In the genomic region with DNA sequence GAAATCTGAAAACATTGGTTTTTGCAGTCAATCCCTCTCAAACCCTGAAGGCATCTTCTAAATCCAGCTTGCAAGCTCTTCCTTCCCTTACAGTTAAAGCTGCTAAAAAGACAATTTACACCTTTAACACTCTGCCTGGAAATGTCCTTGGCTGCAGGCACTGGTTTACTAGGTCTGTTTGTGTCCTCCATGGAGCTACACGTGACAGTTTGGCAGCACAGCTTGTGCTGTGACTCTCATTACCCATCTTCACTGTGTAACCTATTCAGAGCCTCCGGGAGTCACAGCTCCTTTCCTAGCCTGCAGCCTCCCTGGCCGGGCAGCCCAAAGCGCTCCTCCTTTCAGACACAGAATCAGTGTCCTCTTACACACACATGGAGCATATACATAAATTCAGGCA, we compare ENCODE assay signal across 18 mouse cellular contexts. TPM values are rescaled to one million over a fixed set of nuclear protein-coding genes. Genes with fewer than 3 reads are reported as not detected.
DNase-seq lines count a peak whose midpoint lies in the region; ATAC-seq and TF ChIP-seq lines count a peak whose summit lies in the region.
"Had no signal": no experiment of that assay in that cellular context is flagged by ENCODE, and none has a peak within 500 bp of the region (broad histone marks: within the 10 kb centered on the region; RNA-seq: fewer than 3 reads in every experiment).

No protein-coding gene starts in this region.

- no peaks in the 10 kb centered on the region for H3K27me3 ChIP-seq in kidney, embryonic 16.5 days (ENCODE audit: insufficient read depth, low read length)
- no peaks in the 10 kb centered on the region for H3K27me3 ChIP-seq in intestine, embryonic 16.5 days (replicated peaks; ENCODE audit: control insufficient read depth, insufficient read depth, low read length)
- H3K27me3 ChIP-seq: limb, embryonic 15.5 days; liver, embryonic 15.5 days had no signal

- no peak overlapping the region for H3K27ac ChIP-seq in gastrocnemius, adult 2 months
- no peak overlapping the region for H3K27ac ChIP-seq in kidney, embryonic 16.5 days (ENCODE audit: low read length)
- H3K27ac ChIP-seq in layer of hippocampus, adult 2 months = peak overlapping the region; percentile 51; the same call in 1 of the 2 replicates
- H3K27ac ChIP-seq in intestine, embryonic 16.5 days (ENCODE audit: low read length) = no peak overlapping the region
- H3K27ac ChIP-seq: embryonic facial prominence, embryonic 10.5 days; hindbrain, embryonic 14.5 days; limb, embryonic 15.5 days; liver, embryonic 15.5 days; macrophage; midbrain, embryonic 10.5 days had no signal

- no peak overlapping the region for H3K4me3 ChIP-seq in gastrocnemius, adult 2 months
- no peak overlapping the region for H3K4me3 ChIP-seq in kidney, embryonic 16.5 days (ENCODE audit: low read length)
- no peak overlapping the region for H3K4me3 ChIP-seq in layer of hippocampus, adult 2 months
- no peak overlapping the region for H3K4me3 ChIP-seq in intestine, embryonic 16.5 days (ENCODE audit: low read length)
- H3K4me3 ChIP-seq: embryonic facial prominence, embryonic 10.5 days; limb, embryonic 15.5 days; liver, embryonic 15.5 days; midbrain, embryonic 10.5 days had no signal

- whole genome bisulfite sequencing in kidney, embryonic 16.5 days = 88% methylated on average over 4 of the region's 4 CpGs
- 87% methylated on average over 4 of the region's 4 CpGs for WGBS in intestine, embryonic 16.5 days

- H3K4me2 ChIP-seq in kidney, embryonic 16.5 days (replicated peaks; ENCODE audit: low read depth, low read length) = no peak overlapping the region
- H3K4me2 ChIP-seq in intestine, embryonic 16.5 days (ENCODE audit: low read depth, low read length) = no peak overlapping the region
- H3K4me2 ChIP-seq: hindbrain, embryonic 14.5 days; limb, embryonic 15.5 days; liver, embryonic 15.5 days had no signal

- no peak overlapping the region for H3K9ac ChIP-seq in kidney, embryonic 16.5 days (replicated peaks; ENCODE audit: low read length)
- H3K9ac ChIP-seq in intestine, embryonic 16.5 days (ENCODE audit: low read depth, low read length) = no peak overlapping the region
- H3K9ac ChIP-seq: hindbrain, embryonic 14.5 days; limb, embryonic 15.5 days; liver, embryonic 15.5 days had no signal

- H3K36me3 ChIP-seq in kidney, embryonic 16.5 days (ENCODE audit: insufficient read depth, low read length) = no peaks in the 10 kb centered on the region
- H3K36me3 ChIP-seq in intestine, embryonic 16.5 days (ENCODE audit: control insufficient read depth, insufficient read depth, low read length) = no peaks in the 10 kb centered on the region
- H3K36me3 ChIP-seq: embryonic facial prominence, embryonic 10.5 days; limb, embryonic 15.5 days; liver, embryonic 15.5 days; midbrain, embryonic 10.5 days had no signal

- intact Hi-C loops in gastrocnemius, adult 2 months (cut with DNase I) = no loop called here
- intact Hi-C loops in gastrocnemius, postnatal 36 days (cut with DNase I) = no loop called here

- no peaks in the 10 kb centered on the region for H3K4me1 ChIP-seq in kidney, embryonic 16.5 days (ENCODE audit: insufficient read depth, low read length)
- H3K4me1 ChIP-seq in intestine, embryonic 16.5 days (ENCODE audit: control insufficient read depth, insufficient read depth, low read length) = no peaks in the 10 kb centered on the region
- H3K4me1 ChIP-seq: embryonic facial prominence, embryonic 10.5 days; limb, embryonic 15.5 days; midbrain, embryonic 10.5 days had no signal

- H3K9me3 ChIP-seq in kidney, embryonic 16.5 days (ENCODE audit: low read length) = no peaks in the 10 kb centered on the region
- no peaks in the 10 kb centered on the region for H3K9me3 ChIP-seq in intestine, embryonic 16.5 days (ENCODE audit: control insufficient read depth, low read length)
- H3K9me3 ChIP-seq: embryonic facial prominence, embryonic 10.5 days; limb, embryonic 15.5 days; liver, embryonic 15.5 days; midbrain, embryonic 10.5 days had no signal

- no peak for ATAC-seq in kidney, embryonic 16.5 days (ENCODE audit: low FRiP score, low TSS enrichment)
- no peak for ATAC-seq in intestine, embryonic 16.5 days

- no peak for TF ChIP-seq CTCF in gastrocnemius, adult 2 months (IDR thresholded peaks at IDR 0.05)
- no peak for TF ChIP-seq CTCF in layer of hippocampus, adult 2 months (conservative IDR thresholded peaks at IDR 0.05)

- DNase-seq in gastrocnemius, adult 2 months = peak; percentile 40
- no peak for DNase-seq in gastrocnemius, postnatal 36 days
- peak; percentile 32 for DNase-seq in kidney, adult 11 months
- no peak for DNase-seq in layer of hippocampus, adult 2 months (ENCODE audit: low spot score in 2 of 2)
- no peak for DNase-seq in layer of hippocampus, adult 9-10 months (ENCODE audit: low spot score)
- DNase-seq: B cell, adult 2 months; cerebellum, adult 8-10 months; gastrocnemius, postnatal 25 days; right cerebral cortex, postnatal 4 days; thymus, adult 2 months had no signal

RNA-seq across cellular contexts. Expression of a gene that starts 8.5 kb away (rescaled TPM):
- 10 to 100 TPM in 1 of 2 experiments, 1 to 10 TPM in 1; 2.1 to 11.7 TPM for total RNA-seq in gastrocnemius, adult 2 months (2021)
- 1 to 10 TPM; 1.6 to 4.3 TPM for total RNA-seq in gastrocnemius, postnatal 36 days (2021)
- 40.7 and 45.5 TPM in 2 replicates for polyA plus RNA-seq in kidney, embryonic 16.5 days (2015; fragmentation: Nextera tagmentation; extraction: Ambion mirVana)
- total RNA-seq in layer of hippocampus, adult 2 months (2021) = 100 to 1,000 TPM; 127 to 129 TPM
- 17.1 and 17.3 TPM in 2 replicates for polyA plus RNA-seq in intestine, embryonic 16.5 days (2015; fragmentation: Nextera tagmentation; extraction: Ambion mirVana)

Comparison
In these comparisons a context has a peak if more than half of its experiments do, and no peak if none do; other contexts are left out.
1. DNase-seq: peak in gastrocnemius, adult 2 months (single experiment) and kidney, adult 11 months (single experiment); none in gastrocnemius, postnatal 36 days (0 of 2), layer of hippocampus, adult 2 months (0 of 2) and layer of hippocampus, adult 9-10 months (single experiment).
2. RNA of a gene that starts 8.5 kb away (total RNA-seq): 127 to 129 TPM in layer of hippocampus, adult 2 months; 2.1 to 11.7 TPM in gastrocnemius, adult 2 months and 1.6 to 4.3 TPM in gastrocnemius, postnatal 36 days; every median in the first group is over 10 times any median in the second.